Mouse (Mus musculus): ENCODE measurements around the gene Pogz.
A peak's percentile ranks its signal among the peaks of the same experiment; 100 is the strongest.
"Not testable (repeated sequence)": the region's sequence is repeated elsewhere in the genome, so short reads cannot be mapped to it uniquely, and the experiment has no call there.

The Pogz gene

DNA sequence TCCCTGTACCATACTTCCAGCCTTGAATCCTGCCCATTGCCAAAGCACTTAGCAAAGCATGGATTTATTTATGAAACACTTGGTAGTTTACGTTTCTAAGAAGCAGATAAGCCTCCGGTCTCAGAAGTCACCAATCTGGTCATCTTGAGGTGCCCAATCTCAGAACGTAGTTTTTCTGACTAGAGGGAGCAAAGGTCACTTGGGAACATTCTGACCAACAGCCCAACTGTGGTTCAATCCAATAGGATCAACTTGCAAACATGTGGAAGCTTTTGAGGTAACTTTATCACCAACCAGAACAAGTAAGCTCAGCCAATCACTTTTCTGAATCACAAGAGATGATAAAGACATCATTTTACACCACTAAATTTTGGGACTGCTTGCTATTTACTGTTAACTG is 2.0 kb upstream of the Pogz start:
- no peak for DNase-seq

DNA sequence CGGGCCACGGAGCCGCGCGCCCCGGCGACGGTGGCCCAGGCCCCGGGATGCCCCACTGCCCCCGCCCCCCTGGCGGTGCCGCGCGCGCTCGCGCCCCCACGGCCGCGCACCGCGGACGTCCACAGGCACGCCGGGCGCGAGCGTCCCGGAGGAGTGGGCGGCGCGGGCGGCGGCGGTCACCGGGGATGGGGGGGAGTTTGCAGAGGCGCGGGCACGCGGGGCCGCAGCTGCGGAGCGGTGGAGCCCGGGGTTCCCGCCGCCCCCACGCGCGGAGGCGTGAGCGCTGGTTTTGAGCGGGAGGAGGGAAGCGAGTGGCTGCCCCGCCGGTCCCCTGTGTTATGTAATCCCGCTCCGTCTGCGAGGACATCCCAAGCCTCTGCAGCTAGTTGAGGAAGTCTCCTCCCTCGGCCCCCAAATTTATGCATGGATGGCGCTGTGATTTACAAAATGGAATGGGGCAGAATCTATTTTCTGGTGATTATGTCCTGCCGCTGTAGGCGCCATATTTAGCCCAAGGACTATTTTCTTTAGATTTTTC is 661 bp downstream of the Pogz start:
- DNase-seq: peak; percentile 91 to 92

DNA sequence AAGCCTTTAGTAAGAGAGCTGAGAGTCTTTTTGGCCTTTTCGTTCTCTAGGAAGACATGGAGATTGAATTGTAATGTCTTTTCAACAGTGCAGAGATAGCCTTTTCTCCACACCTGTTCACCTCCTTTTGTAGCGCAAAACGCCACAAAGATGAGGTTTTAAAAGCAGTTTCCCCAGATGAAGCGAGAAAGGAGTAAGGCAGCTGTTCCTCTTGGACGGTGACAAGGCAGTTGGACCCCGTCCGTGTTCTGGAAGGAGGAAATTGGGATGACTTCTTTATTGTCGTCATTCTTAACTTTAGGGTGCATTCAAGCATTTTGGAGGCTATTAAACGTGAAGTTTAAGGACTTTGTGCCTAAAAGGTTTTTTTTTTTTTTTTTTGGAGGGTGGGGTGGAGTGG is 1.3 kb downstream of the Pogz start:
- DNase-seq: peak; percentile 26 to 41

DNA sequence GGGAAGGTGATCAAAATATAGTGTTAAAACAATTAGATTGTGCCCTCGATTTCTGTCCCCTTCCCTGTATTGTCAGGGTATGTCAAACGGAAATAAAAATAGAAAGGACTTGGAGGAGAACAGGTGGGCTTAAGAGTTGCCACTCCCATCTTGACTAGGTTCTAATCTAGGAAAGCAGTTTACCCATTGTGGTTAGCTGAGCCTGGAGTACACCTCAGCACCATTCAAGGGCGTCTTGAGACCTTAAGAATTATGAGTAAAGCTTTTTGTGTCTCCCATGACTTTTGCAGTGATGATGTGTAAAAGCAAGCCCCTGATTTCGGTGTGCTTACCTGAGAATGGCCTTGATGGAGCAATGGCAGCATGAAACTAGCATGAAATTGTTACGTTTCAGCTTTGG is 1.7 kb downstream of the Pogz start:
- no peak for DNase-seq

- no peak for DNase-seq
Measured at GRCm38 (mm10) chr3:94847382-94847781, 10.0 kb downstream of the Pogz start.

DNA sequence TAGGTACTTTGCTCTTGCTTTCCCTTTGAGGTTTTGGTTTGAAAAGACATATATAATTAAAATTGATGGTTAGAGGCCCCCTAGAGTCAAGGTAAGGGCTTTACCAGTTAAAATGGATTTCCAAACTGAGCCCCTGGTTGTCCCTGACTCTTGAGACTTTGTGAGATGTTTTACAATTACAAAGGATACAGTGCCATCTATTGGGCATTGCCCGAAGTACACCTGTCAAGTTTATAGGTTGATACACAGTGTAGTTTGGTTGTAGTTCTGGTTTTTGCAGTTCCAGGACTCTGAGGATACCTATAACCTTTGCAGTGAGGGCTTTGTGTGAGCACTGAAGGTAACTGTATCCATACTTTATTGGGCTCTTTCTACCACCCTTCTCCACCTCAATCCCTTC is 12.0 kb downstream of the Pogz start:
- peak; percentile 62 to 72 for DNase-seq

- DNase-seq: no peak
Measured at GRCm38 (mm10) chr3:94851731-94852130, 14.4 kb downstream of the Pogz start.

DNA sequence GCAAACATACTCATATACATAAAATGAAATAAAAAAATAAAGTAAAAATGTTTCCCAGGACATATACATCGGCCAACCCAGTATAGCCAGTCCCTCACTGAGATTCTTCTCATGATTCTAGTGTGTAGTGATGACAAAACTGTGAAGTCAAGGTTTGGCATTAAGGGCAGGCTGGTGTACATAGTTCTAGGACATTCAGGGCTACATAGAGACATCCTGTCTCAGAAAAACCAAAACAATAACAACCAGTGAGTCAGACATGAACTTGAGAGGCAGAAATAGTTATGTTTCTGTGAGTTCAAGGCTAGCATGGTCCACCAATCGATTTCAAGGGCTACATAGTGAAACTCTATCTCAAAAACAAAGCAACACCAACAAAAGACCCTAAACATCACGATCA is 14.8 kb downstream of the Pogz start:
- no peak for DNase-seq

DNA sequence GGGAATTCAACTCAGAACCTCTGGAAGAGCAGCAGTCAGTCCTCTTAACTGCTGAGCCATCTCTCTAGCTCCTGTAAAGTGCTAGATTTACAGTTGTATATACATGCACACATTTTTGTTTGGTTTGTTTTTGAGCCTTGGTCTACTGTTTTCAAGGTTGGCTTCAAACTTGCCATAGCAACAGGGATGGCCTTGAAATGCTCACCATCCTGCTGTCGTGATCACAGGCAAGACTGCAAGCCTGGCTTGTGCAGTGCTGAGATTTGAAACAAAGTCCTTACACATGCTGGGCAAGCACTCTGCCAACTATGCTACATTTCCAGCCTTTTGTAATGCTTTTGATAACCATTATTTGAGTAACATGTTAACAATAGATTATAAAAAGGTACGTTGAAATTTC is 22.1 kb downstream of the Pogz start:
- DNase-seq: no peak

- no peak for DNase-seq
Measured at GRCm38 (mm10) chr3:94869011-94869410, 31.6 kb downstream of the Pogz start.

DNA sequence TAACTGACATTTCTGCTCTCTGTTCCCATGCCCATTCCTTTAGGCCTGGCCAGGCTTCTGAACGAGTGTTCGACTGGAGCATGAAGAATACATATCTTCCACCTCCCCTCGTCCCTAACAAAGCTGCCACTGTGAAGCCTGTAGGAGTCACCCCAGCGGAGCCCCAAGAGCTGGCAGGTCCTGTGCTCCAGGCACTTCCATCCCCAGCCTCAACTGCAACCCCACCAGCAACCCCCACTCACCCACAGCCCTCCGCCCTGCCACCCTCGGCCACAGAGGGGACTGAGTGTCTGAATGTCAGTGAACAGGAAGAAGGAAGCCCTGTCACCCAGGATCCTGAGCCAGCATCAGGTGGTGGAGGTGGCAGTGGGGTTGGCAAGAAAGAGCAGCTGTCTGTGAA is 41.3 kb downstream of the Pogz start:
- DNase-seq: no peak

- no peak for DNase-seq
Measured at GRCm38 (mm10) chr3:94881840-94882239, 44.5 kb downstream of the Pogz start.

DNA sequence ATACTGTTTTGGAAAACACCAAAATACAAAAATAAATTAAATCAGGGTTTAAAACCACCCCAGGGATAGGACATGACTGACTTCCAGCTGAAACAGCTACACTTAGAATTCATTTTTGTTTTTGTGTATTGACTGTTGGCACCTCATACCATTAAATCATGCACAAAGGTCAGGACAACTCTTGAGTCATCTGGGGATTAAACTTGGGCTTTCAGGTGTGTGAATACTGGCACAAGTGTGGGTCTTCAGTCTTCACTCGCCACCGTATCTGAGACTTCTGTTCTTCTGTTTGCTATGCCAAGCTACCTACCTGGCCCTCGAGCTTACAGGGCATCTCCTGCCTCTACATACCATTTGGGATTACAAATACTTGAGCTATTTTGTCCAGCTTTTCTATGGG is 45.2 kb downstream of the Pogz start:
- DNase-seq: no peak

- DNase-seq: peak; percentile 84 to 88
Measured at GRCm38 (mm10) chr3:94886316-94887224, 49.2 kb downstream of the Pogz start, which contains the start of gene Psmb4. Gene Psmb4 (minus strand): TSS chr3:94886961.

DNA sequence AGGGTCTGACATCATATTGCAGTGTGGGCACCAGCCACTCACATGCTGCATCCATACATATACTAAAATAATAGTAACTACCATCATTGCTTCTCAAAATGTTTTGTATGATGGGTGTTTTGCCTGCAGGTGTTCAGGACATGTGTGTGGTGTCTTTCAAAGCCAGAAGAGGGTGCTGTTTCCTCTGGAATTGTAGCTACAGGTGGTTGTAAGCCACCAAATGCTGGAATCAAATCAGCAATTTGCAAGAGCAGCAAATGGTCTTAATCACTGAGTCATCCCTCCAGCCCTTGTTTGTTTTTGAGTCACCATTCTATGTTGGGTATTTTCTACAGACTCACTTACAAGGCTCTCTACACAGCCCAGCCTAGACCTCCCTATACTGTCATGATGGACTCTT is 51.2 kb downstream of the Pogz start:
- DNase-seq: no peak

GRCm38 (mm10) chr3:94894076-94894475 is 56.7 kb downstream of the Pogz start:
- DNase-seq: no peak

DNA sequence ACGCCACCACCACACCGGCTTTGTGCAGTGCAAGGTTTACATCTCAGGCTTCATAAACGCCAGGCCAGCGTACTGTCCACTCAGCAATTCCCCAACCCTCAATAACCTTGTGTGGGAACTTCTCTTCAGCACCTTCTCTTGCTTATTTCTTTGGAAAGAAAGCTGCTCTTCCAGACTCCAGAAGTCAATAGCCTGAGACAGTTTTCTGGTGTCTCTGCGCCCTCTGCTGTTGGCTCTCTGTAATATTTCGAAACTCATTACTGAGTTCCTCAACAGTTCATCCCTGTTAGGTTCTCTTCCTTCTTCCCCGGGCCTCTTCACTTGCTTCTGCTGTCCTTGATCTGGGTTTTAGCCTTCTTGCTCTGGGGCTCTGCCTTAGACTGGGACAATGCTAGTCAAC is 65.4 kb downstream of the Pogz start:
- DNase-seq: peak; percentile 67 to 68

DNA sequence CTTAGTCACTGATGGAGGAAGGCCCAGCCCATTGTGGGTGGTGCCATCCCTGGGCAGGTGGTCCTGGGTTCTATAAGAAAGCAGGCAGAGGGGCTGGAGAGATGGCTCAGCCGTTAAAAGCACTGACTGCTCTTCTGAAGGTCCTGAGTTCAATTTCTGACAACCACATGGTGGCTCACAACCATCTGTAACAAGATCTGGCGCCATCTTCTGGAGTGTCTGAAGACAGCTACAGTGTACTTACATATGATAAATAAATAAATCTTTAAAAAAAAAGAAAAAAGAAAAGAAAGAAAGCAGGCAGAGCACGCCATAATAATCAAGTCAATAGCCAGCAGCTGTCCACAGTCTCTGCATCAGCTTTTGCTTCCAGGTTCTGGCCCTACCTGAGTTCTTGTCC is 67.4 kb downstream of the Pogz start:
- not testable (repeated sequence) for DNase-seq

DNA sequence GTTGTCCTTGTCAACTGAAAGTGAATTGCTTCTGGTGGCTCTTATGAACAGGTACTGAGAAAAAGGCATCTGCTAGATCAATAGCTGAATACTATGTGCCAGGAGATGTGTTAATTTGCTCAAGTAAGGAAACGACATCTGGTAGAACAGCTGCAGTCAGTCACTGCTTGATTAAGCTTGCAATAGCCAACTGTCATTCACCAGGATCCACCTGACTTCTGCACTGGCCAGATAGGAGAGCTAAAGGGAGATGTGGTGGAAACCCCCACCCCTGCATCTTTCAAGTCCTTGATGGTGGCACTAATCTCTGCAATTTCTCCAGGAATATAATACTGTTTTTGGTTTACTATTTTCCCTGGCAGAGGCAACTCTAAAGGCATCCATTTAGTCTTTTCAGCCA is 69.1 kb downstream of the Pogz start:
- DNase-seq: no peak

GRCm38 (mm10) chr3:94911050-94911693 is 73.8 kb downstream of the Pogz start:
- no peak for DNase-seq

- DNase-seq: no peak
Measured at GRCm38 (mm10) chr3:94913801-94914200, 76.4 kb downstream of the Pogz start.

- no peak for DNase-seq
Measured at GRCm38 (mm10) chr3:94915903-94916741, 78.8 kb downstream of the Pogz start.

- DNase-seq: no peak
Measured at GRCm38 (mm10) chr3:94917816-94918361, 80.5 kb downstream of the Pogz start.
